Mouse (Mus musculus) E14TG2a.4 (cell line): ENCODE measurements at regions not wholly inside any gene's neighbourhood (a gene's known extent, or its start where the extent isn't known, plus 50 kb on each side); places are given as distances from the start of the nearest gene placed in this dataset.

ENCODE experiments used
- CTCF ChIP-seq: conservative IDR thresholded peaks from 2 replicates; pipeline ENCODE4 v1.5.1; 2014; ENCODE audit warnings: low read length
- NANOG ChIP-seq: IDR thresholded peaks from 2 replicates; pipeline ENCODE4 v1.6.1; 2014; ENCODE audit warnings: borderline replicate concordance, low read length, mixed read lengths

GRCm38 (mm10) chr1:100928171-100928771, 1155.7 kb downstream of the Cntnap5b start:
- no peak for TF ChIP-seq CTCF
- no peak for TF ChIP-seq NANOG
